8 mouse cellular contexts compared by ENCODE assay signal in the genomic region with DNA sequence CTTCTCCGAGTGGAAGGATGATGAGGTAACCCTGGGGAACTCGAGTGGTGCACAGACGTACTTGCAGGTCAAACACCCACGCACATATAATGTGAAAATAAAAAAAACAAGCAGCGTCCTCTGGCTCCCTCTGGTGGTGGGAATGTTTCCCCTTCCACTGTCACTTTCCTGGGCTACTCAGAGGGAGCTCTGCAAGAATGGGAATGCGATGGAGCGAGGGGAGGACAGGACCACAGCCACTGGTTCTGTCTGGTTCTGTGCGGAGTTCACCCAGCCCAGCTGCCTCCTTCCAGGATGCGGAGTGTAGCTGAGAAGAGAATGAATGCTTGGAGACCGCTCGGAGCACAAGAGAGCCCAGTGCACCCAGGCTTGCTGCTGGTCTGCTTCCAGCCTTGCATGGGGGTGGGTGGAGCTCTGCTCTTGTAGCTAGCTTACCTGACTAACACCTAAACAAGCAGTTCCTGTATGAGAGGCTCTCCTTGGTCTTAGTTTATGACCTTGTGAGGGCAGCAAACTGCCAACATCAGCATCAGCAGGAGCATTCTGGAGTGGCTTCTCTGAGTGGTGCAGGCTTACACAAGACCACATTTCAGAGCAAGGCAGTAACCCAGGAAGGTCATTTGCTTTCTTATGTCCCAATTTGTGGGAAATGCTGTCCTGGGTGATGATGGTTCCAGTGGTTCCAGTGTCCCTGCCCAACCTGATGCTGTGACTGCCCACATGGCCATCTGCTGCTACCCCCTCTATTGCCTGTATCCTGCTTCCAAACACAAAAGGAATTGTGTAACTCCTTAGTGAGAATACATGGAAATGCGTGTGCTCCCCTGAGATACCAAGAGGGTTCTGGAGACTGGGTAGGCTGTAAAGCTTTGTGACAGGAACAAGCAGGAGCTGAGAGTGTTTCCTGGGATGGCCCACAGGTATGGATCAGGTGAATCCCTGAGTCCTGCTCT. TPM values are rescaled to one million over a fixed set of nuclear protein-coding genes. Genes with fewer than 3 reads are reported as not detected.
DNase-seq lines count a peak whose midpoint lies in the region; ATAC-seq and TF ChIP-seq lines count a peak whose summit lies in the region.

No protein-coding gene starts in this region.

- peak; percentile 63 for ATAC-seq in hindbrain, embryonic 11.5 days (ENCODE audit: low FRiP score)
- ATAC-seq in lung, embryonic 16.5 days (ENCODE audit: low read depth): peak; percentile 79

- DNase-seq in Muller cell, postnatal 12 days (ENCODE audit: inconsistent ontology term): peak; percentile 86
- peak; percentile 90 for DNase-seq in cerebellum, adult 9-10 months
- peak; percentile 85 to 96 for DNase-seq in frontal cortex, adult 2 months (ENCODE audit: extremely low spot score in 1 of 2, low spot score in 1 of 2)
- DNase-seq in hindbrain, embryonic 11.5 days (ENCODE audit: low spot score): peak; percentile 86
- peak; percentile 83 for DNase-seq in layer of hippocampus, adult 9-11 months
- peak; percentile 52 for DNase-seq in ovary, adult 18-20 months (ENCODE audit: low spot score)
- DNase-seq in thymus, adult 2 months: peak; percentile 82

- H3K27me3 ChIP-seq in hindbrain, embryonic 11.5 days (ENCODE audit: control insufficient read depth, insufficient read depth, low read length): no peaks in the 10 kb centered on the region
- H3K27me3 ChIP-seq in lung, embryonic 16.5 days (ENCODE audit: control insufficient read depth, insufficient read depth, low read depth, low read length): no peaks in the 10 kb centered on the region
- H3K27me3 ChIP-seq in thymus, adult 2 months (ENCODE audit: control insufficient read depth, insufficient read depth, low read length): no peaks in the 10 kb centered on the region

- no peak overlapping the region for H3K4me2 ChIP-seq in hindbrain, embryonic 11.5 days (replicated peaks; ENCODE audit: low read depth, low read length)
- no peak overlapping the region for H3K4me2 ChIP-seq in lung, embryonic 16.5 days (ENCODE audit: low read depth, low read length)

- no peaks in the 10 kb centered on the region for H3K4me1 ChIP-seq in hindbrain, embryonic 11.5 days (replicated peaks; ENCODE audit: control insufficient read depth, insufficient read depth, low read length)
- H3K4me1 ChIP-seq in lung, embryonic 16.5 days (replicated peaks; ENCODE audit: control insufficient read depth, insufficient read depth, low read length): peaks cover 5% of the 10 kb centered on the region
- peaks cover 11% of the 10 kb centered on the region for H3K4me1 ChIP-seq in thymus, adult 2 months (replicated peaks; ENCODE audit: control insufficient read depth, insufficient read depth, low read length)

- TF ChIP-seq POLR2A in thymus, adult 2 months (IDR thresholded peaks at IDR 0.05; ENCODE audit: control insufficient read depth, extremely low read depth, insufficient read depth, low read length, poor library complexity): no peak

- H3K9ac ChIP-seq in hindbrain, embryonic 11.5 days (ENCODE audit: low read depth, low read length): no peak overlapping the region
- 0 out of 2 replicates have a peak overlapping the region, but pooled peaks have one; percentile 17 for H3K9ac ChIP-seq in lung, embryonic 16.5 days (ENCODE audit: low read length)

- H3K36me3 ChIP-seq in hindbrain, embryonic 11.5 days (ENCODE audit: control insufficient read depth, insufficient read depth, low read length): no peaks in the 10 kb centered on the region
- H3K36me3 ChIP-seq in lung, embryonic 16.5 days (ENCODE audit: control insufficient read depth, insufficient read depth, low read length): peaks cover 37% of the 10 kb centered on the region
- no peaks in the 10 kb centered on the region for H3K36me3 ChIP-seq in thymus, adult 2 months (ENCODE audit: control insufficient read depth, insufficient read depth, low read length)

- TF ChIP-seq CTCF in thymus, adult 2 months (IDR thresholded peaks at IDR 0.05; ENCODE audit: borderline replicate concordance, control insufficient read depth, extremely low read depth, insufficient read depth, low read length, poor library complexity): peak; percentile 49; the same call in 1 of the 2 replicates

- 39% methylated on average over 12 of the region's 12 CpGs for WGBS in hindbrain, embryonic 11.5 days
- WGBS in lung, embryonic 16.5 days: 31% methylated on average over 12 of the region's 12 CpGs
- WGBS in thymus, adult 2 months: 48% methylated on average over 12 of the region's 12 CpGs

- no peak overlapping the region for H3K4me3 ChIP-seq in hindbrain, embryonic 11.5 days (ENCODE audit: low read depth, low read length)
- no peak overlapping the region for H3K4me3 ChIP-seq in lung, embryonic 16.5 days (ENCODE audit: low read length)
- H3K4me3 ChIP-seq in thymus, adult 2 months (ENCODE audit: control insufficient read depth, insufficient read depth, low read length): no peak overlapping the region

- H3K9me3 ChIP-seq in hindbrain, embryonic 11.5 days (ENCODE audit: control insufficient read depth, low read length): no peaks in the 10 kb centered on the region
- no peaks in the 10 kb centered on the region for H3K9me3 ChIP-seq in lung, embryonic 16.5 days (ENCODE audit: control insufficient read depth, low read length)

- 0 out of 2 replicates have a peak overlapping the region, but pooled peaks have one; percentile 27 for H3K27ac ChIP-seq in hindbrain, embryonic 11.5 days (ENCODE audit: low read depth, low read length)
- peak overlapping the region; percentile 71 for H3K27ac ChIP-seq in lung, embryonic 16.5 days (ENCODE audit: low read length)
- H3K27ac ChIP-seq in thymus, adult 2 months (ENCODE audit: control insufficient read depth, insufficient read depth, low read length): peak overlapping the region; percentile 20; the same call in 1 of the 2 replicates

RNA-seq across cellular contexts. Expression of a gene that starts 24.5 kb away (rescaled TPM):
- polyA plus RNA-seq in frontal cortex, adult 2 months (2012; rRNA removed): 84.5 and 94.6 TPM in 2 replicates
- 131 and 138 TPM in 2 replicates for polyA plus RNA-seq in hindbrain, embryonic 11.5 days (2014; fragmentation: Nextera tagmentation; extraction: Ambion mirVana)
- polyA plus RNA-seq in lung, embryonic 16.5 days (2015; fragmentation: Nextera tagmentation; extraction: Ambion mirVana): 144 and 152 TPM in 2 replicates
- 139 and 151 TPM in 2 replicates for polyA plus RNA-seq in thymus, adult 2 months (2012; rRNA removed)

RNA-seq across cellular contexts. Expression of a gene that starts 28.0 kb away (rescaled TPM):
- polyA plus RNA-seq in frontal cortex, adult 2 months (2012; rRNA removed): 216 and 221 TPM in 2 replicates
- polyA plus RNA-seq in hindbrain, embryonic 11.5 days (2014; fragmentation: Nextera tagmentation; extraction: Ambion mirVana): 61.3 and 68.8 TPM in 2 replicates
- polyA plus RNA-seq in lung, embryonic 16.5 days (2015; fragmentation: Nextera tagmentation; extraction: Ambion mirVana): 97.9 and 99.3 TPM in 2 replicates
- polyA plus RNA-seq in thymus, adult 2 months (2012; rRNA removed): 89.2 and 98.3 TPM in 2 replicates

RNA-seq across cellular contexts. Expression of a gene that starts 33.9 kb away (rescaled TPM):
- 51.3 and 66.1 TPM in 2 replicates for polyA plus RNA-seq in frontal cortex, adult 2 months (2012; rRNA removed)
- polyA plus RNA-seq in hindbrain, embryonic 11.5 days (2014; fragmentation: Nextera tagmentation; extraction: Ambion mirVana): 26.1 and 28.9 TPM in 2 replicates
- polyA plus RNA-seq in lung, embryonic 16.5 days (2015; fragmentation: Nextera tagmentation; extraction: Ambion mirVana): 38.2 and 43.1 TPM in 2 replicates
- 92.4 and 107 TPM in 2 replicates for polyA plus RNA-seq in thymus, adult 2 months (2012; rRNA removed)

RNA-seq across cellular contexts. Expression of a gene that starts 49.9 kb away (rescaled TPM):
- polyA plus RNA-seq in frontal cortex, adult 2 months (2012; rRNA removed): 102 and 107 TPM in 2 replicates
- 41.1 and 46.6 TPM in 2 replicates for polyA plus RNA-seq in hindbrain, embryonic 11.5 days (2014; fragmentation: Nextera tagmentation; extraction: Ambion mirVana)
- 55.3 and 55.4 TPM in 2 replicates for polyA plus RNA-seq in lung, embryonic 16.5 days (2015; fragmentation: Nextera tagmentation; extraction: Ambion mirVana)
- polyA plus RNA-seq in thymus, adult 2 months (2012; rRNA removed): 85.0 and 89.0 TPM in 2 replicates

Comparison
In these comparisons a context has a peak if more than half of its experiments do, and no peak if none do; other contexts are left out.
1. H3K27ac ChIP-seq: peak in every context shown above with its lines; median percentile 71 in lung, embryonic 16.5 days; 27 in hindbrain, embryonic 11.5 days; 20 in thymus, adult 2 months.